Mouse (Mus musculus) bone marrow, adult 2 months (tissue): Measurements from ENCODE around the gene Atxn1.

Experiments
- CTCF ChIP-seq: fragments of 200-500 bp; IDR thresholded peaks from 2 replicates; pipeline ENCODE4 v1.5.1; 2011; ENCODE audit warnings: low read length, control low read depth; ENCODE audit not compliant: control insufficient read depth, insufficient read depth
- POLR2A ChIP-seq: fragments of 200-500 bp; IDR thresholded peaks from 2 replicates; pipeline ENCODE4 v1.6.1; 2011; ENCODE audit warnings: low read depth, mild to moderate bottlenecking, control low read depth, low read length, borderline replicate concordance; ENCODE audit not compliant: control insufficient read depth

DNA sequence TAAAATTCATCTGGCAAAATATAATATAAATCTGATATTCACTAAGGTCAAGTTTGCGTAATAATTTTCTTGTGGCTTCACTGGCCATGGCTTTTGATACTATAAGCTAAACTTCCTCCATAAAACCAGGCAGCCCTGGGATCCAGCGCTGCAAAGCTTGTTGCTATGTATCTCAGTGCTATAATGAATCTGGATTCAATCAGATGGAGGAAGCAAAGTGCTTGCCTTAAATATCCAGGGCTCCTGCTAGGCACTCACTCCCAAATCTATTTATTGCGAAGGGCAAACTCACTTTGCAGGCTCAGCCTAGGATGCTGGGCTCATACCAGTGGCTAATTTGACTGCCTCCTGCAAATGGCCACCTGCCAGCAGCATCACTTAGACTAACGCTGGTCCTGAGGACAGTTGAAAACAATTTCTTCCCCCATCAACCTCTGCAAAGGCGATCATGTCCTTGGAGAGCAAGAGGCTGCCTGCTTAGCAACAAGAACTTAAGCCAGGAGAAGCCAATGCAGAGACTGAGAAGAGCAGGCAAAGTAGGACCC is 122.2 kb downstream of the Atxn1 start:
- TF ChIP-seq CTCF (no peak), POLR2A (no peak)
